Mouse (Mus musculus) midbrain, embryonic 11.5 days (tissue): ENCODE measurements around the gene Itgav. TPM values are rescaled to one million over a fixed set of nuclear protein-coding genes. Genes with fewer than 3 reads are reported as not detected.
"Not testable (repeated sequence)": the region's sequence is repeated elsewhere in the genome, so short reads cannot be mapped to it uniquely, and the experiment has no call there.

Experiments
- ATAC-seq: fragments of 200-750 bp; cut with Nextera tagmentation; 2 replicates; pipeline ENCODE4 v1.8.0; 2017; ENCODE audit warnings: moderate TSS enrichment, moderate library complexity; ENCODE audit not compliant: low FRiP score
- DNase-seq: peaks from one replicate; pipeline ENCODE4 v3.0.0; 2015; ENCODE audit warnings: low spot score; ENCODE audit errors: missing footprints
- H3K27ac ChIP-seq: fragments of 300-500 bp; sonication (generic); 2 replicates; pipeline ENCODE4 v1.5.1; 2014; ENCODE audit warnings: low read depth, low read length
- H3K27me3 ChIP-seq: fragments of 300-500 bp; sonication (generic); 2 replicates; pipeline ENCODE4 v1.6.1; 2014; ENCODE audit warnings: mild to moderate bottlenecking, low read length, moderate library complexity, mixed read lengths; ENCODE audit not compliant: control insufficient read depth, insufficient read depth
- H3K36me3 ChIP-seq: fragments of 300-500 bp; sonication (generic); 2 replicates; pipeline ENCODE4 v1.6.1; 2014; ENCODE audit warnings: mild to moderate bottlenecking, low read length, moderate library complexity, mixed read lengths; ENCODE audit not compliant: control insufficient read depth, insufficient read depth
- H3K4me1 ChIP-seq: fragments of 300-500 bp; sonication (generic); 2 replicates; pipeline ENCODE4 v1.6.1; 2014; ENCODE audit warnings: low read length; ENCODE audit not compliant: control insufficient read depth, insufficient read depth
- H3K4me2 ChIP-seq: fragments of 300-500 bp; sonication (generic); 2 replicates; pipeline ENCODE4 v1.6.1; 2014; ENCODE audit warnings: mild to moderate bottlenecking, moderate library complexity
- H3K4me3 ChIP-seq: fragments of 300-500 bp; sonication (generic); 2 replicates; pipeline ENCODE4 v1.5.1; 2014; ENCODE audit warnings: low read depth, low read length
- H3K9ac ChIP-seq: fragments of 300-500 bp; sonication (generic); 2 replicates; pipeline ENCODE4 v1.6.1; 2014; ENCODE audit warnings: low read length
- H3K9me3 ChIP-seq: fragments of 300-500 bp; sonication (generic); 2 replicates; pipeline ENCODE4 v1.6.1; 2016; ENCODE audit warnings: low read length; ENCODE audit not compliant: control insufficient read depth
- WGBS: fragments of 180-500 bp; shearing (Covaris S2); extraction: QIAGEN DNeasy Blood & Tissue Kit; methylation state at CpG from one replicate; pipeline ENCODE4 v1.1.7; 2014; 5-methylcytosine and 5-hydroxymethylcytosine counted together
- polyA plus RNA-seq: library from polyadenylated mRNA; unstranded; fragments of >200 nt; fragmentation: Nextera tagmentation; extraction: Ambion mirVana; gene quantifications from 2 replicates; pipeline ENCODE4 v1.2.1, GENCODE M21; 2014

Gene Itgav
- polyA plus RNA-seq, 1 experiment from 2014 or later: 41.7 TPM

DNA sequence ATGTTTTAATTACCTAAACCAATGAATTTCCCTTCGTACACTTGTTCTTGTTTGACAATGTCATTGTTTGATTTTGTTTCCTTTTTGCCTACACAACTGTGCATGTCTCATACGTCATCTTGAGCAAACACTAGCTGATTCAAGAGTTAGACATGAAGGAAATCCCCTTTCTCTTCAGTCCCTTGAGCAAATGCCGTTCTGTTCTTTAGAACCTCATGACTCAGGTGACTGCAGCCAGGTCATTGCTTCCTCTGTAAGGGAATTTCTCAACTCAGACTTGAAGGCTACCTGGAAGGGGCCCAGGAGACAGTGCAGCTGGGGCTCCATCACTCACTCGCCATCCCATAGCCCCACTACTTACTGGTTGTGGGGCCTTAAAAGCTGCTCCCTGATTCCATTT lies 23.5 kb upstream of the Itgav start:
- Histone ChIP-seq H3K4me3 (no peak overlapping the region), H3K9ac (no peak overlapping the region), H3K27ac (no peak overlapping the region), H3K27me3 (no peaks in the 10 kb centered on the region), H3K36me3 (no peaks in the 10 kb centered on the region), H3K4me2 (no peak overlapping the region), H3K4me1 (no peaks in the 10 kb centered on the region), H3K9me3 (no peaks in the 10 kb centered on the region)
- ATAC-seq (no peak), DNase-seq (no peak)
- WGBS: 85% methylated on average over 4 of the region's 4 CpGs

DNA sequence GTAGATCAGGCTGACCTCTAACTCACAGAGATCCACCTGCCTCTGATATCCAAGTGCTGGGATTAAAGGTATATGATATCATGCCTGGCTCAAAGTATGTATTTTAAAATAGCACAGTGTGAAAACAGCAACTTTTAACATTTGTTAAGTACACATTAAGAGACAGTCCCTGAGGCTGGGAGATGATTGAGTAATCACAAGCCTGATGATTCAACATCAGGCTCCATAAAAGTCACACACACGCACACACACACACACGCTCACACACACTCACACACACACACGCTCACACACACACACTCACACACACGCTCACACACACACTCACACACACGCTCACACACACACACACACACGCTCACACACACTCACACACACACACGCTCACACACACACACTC lies 21.8 kb upstream of the Itgav start:
- H3K27ac ChIP-seq: no peak overlapping the region
- no peak overlapping the region for H3K4me3 ChIP-seq
- ATAC-seq (no peak), DNase-seq (no peak)
- H3K36me3 ChIP-seq: no peaks in the 10 kb centered on the region
- H3K27me3 ChIP-seq: no peaks in the 10 kb centered on the region
- no peaks in the 10 kb centered on the region for H3K4me1 ChIP-seq
- H3K4me2 ChIP-seq: no peak overlapping the region
- H3K9ac ChIP-seq: no peak overlapping the region
- WGBS: 95% methylated on average over 7 of the region's 7 CpGs
- no peaks in the 10 kb centered on the region for H3K9me3 ChIP-seq

GRCm38 (mm10) chr2:83705580-83706158 lies 18.5 kb upstream of the Itgav start:
- no peaks in the 10 kb centered on the region for H3K27me3 ChIP-seq
- H3K9ac ChIP-seq: no peak overlapping the region
- H3K4me2 ChIP-seq: no peak overlapping the region
- ATAC-seq: no peak
- H3K27ac ChIP-seq: no peak overlapping the region
- H3K4me1 ChIP-seq: no peaks in the 10 kb centered on the region
- 88% methylated on average over 9 of the region's 9 CpGs for WGBS
- no peaks in the 10 kb centered on the region for H3K36me3 ChIP-seq
- H3K9me3 ChIP-seq: no peaks in the 10 kb centered on the region
- no peak for DNase-seq
- no peak overlapping the region for H3K4me3 ChIP-seq

GRCm38 (mm10) chr2:83709896-83710524 lies 14.2 kb upstream of the Itgav start:
- ATAC-seq (no peak), DNase-seq (peak; percentile 51)
- H3K36me3 ChIP-seq: no peaks in the 10 kb centered on the region
- H3K4me1 ChIP-seq: no peaks in the 10 kb centered on the region
- H3K27ac ChIP-seq: no peak overlapping the region
- no peak overlapping the region for H3K4me2 ChIP-seq
- H3K9me3 ChIP-seq: no peaks in the 10 kb centered on the region
- 84% methylated on average over 11 of the region's 11 CpGs for WGBS
- H3K27me3 ChIP-seq: no peaks in the 10 kb centered on the region
- H3K4me3 ChIP-seq: no peak overlapping the region
- H3K9ac ChIP-seq: no peak overlapping the region

- DNase-seq, H3K27ac ChIP-seq, H3K4me3 ChIP-seq, ATAC-seq, H3K27me3 ChIP-seq, H3K36me3 ChIP-seq, H3K9me3 ChIP-seq, H3K9ac ChIP-seq, H3K4me1 ChIP-seq, H3K4me2 ChIP-seq: not testable (repeated sequence)
- WGBS: 83% methylated on average over 6 of the region's 7 CpGs
Observed at GRCm38 (mm10) chr2:83713281-83713680, 10.9 kb upstream of the Itgav start.

DNA sequence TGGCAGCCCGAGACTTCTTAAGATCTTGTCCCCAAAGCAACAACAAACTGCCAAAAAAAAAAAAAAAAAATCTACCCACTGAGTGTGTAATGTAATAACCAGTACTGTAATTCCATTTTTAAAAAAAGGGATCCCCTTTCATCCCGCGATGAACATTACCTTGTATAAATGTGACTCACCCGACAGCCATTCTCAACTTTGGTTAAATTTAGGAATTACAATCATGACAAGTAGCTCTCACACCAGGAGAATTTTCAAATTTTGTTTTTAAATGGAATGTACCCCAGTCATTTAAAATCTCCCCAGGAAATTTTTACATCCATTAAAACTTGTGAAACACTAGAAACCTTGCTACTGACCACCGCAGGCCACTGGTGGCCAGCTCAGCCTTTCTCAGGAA lies 10.3 kb upstream of the Itgav start:
- no peak overlapping the region for H3K9ac ChIP-seq
- 90% methylated on average over 5 of the region's 5 CpGs for WGBS

DNA sequence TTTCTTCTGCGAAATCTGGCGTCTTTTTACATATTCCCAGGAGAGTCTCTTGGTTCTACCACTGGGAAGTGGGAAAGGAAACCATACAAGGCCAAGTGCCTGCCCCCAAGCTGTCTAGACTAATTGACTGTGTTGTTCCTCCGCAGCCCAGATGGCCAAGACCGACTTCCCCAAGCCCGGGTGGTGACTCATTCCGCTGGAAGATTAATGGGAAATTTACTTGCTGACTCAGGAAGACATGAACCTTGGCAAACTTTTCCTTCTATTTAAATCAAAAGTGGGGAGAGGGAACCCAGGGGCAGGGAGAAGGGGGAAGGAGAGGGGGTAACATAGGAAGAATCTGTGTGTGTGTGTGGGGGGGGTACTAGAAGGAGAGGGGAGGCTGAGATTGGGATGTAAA lies 9.4 kb upstream of the Itgav start:
- DNase-seq (no peak), ATAC-seq (no peak; the same call in 1 of the 2 replicates)
- H3K9ac ChIP-seq: no peak overlapping the region
- H3K36me3 ChIP-seq: no peaks in the 10 kb centered on the region
- no peak overlapping the region for H3K4me2 ChIP-seq
- H3K27ac ChIP-seq: no peak overlapping the region
- no peaks in the 10 kb centered on the region for H3K4me1 ChIP-seq
- 70% methylated on average over 6 of the region's 6 CpGs for WGBS
- H3K9me3 ChIP-seq: no peaks in the 10 kb centered on the region
- H3K27me3 ChIP-seq: no peaks in the 10 kb centered on the region
- no peak overlapping the region for H3K4me3 ChIP-seq

More for the DNA sequence above, 10.3 kb upstream of the Itgav start:
- Histone ChIP-seq H3K36me3 (no peaks in the 10 kb centered on the region), H3K4me1 (no peaks in the 10 kb centered on the region), H3K27ac (no peak overlapping the region), H3K9me3 (no peaks in the 10 kb centered on the region), H3K4me2 (no peak overlapping the region), H3K4me3 (no peak overlapping the region), H3K27me3 (no peaks in the 10 kb centered on the region)
- ATAC-seq: no peak
- no peak for DNase-seq

DNA sequence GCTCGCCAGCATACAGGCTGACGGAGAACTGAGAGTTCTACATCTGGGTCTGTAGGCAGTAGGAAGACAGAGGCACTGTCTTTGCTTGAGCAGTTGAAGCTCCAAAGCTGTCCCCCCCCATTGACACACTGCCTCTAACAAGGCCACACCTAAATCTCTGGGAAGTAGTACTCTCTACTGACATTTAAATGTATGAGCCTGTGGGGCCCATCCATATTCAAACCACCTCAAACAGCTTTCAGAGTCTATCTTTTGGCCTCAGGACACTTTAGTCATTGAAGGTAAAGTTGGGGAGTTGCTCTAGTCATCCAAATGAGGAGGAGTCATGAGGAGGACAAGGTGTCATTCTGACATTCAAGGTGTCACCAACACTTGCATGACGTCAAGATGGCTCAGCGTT lies 5.9 kb upstream of the Itgav start:
- no peaks in the 10 kb centered on the region for H3K36me3 ChIP-seq
- no peak overlapping the region for H3K9ac ChIP-seq
- 92% methylated on average over 4 of the region's 4 CpGs for WGBS
- H3K4me1 ChIP-seq: peaks cover 1% of the 10 kb centered on the region; the same call in 1 of the 2 replicates
- ATAC-seq: no peak
- no peak for DNase-seq
- H3K4me2 ChIP-seq: no peak overlapping the region
- no peak overlapping the region for H3K27ac ChIP-seq
- no peaks in the 10 kb centered on the region for H3K27me3 ChIP-seq
- H3K9me3 ChIP-seq: no peaks in the 10 kb centered on the region
- no peak overlapping the region for H3K4me3 ChIP-seq

DNA sequence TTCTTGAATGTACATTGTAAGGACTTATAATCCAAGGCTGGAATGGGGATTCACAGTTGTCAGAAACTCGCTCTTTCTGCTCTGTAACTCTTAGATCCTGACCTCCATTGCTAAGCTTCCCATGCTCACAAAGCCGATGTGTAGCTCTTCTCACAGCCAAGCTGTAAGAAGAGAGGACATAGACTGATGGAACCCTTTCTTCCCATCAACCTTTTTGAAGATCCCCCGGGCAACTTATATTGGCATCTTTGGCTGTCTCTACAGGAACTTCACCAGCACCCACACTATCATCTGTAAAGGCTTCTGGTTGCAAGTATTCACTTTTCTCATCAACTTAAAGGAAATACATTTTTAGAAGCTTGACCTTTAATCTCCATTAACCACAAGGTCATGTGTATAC lies 2.6 kb upstream of the Itgav start:
- no peak overlapping the region for H3K27ac ChIP-seq
- H3K4me2 ChIP-seq: no peak overlapping the region
- 83% methylated on average over 3 of the region's 3 CpGs for WGBS
- no peaks in the 10 kb centered on the region for H3K9me3 ChIP-seq
- peaks cover 7% of the 10 kb centered on the region for H3K4me1 ChIP-seq
- H3K4me3 ChIP-seq: no peak overlapping the region
- DNase-seq (no peak), ATAC-seq (no peak)
- H3K27me3 ChIP-seq: no peaks in the 10 kb centered on the region
- no peak overlapping the region for H3K9ac ChIP-seq
- H3K36me3 ChIP-seq: no peaks in the 10 kb centered on the region
